ENCODE assay signal across 11 mouse cellular contexts in the genomic region with DNA sequence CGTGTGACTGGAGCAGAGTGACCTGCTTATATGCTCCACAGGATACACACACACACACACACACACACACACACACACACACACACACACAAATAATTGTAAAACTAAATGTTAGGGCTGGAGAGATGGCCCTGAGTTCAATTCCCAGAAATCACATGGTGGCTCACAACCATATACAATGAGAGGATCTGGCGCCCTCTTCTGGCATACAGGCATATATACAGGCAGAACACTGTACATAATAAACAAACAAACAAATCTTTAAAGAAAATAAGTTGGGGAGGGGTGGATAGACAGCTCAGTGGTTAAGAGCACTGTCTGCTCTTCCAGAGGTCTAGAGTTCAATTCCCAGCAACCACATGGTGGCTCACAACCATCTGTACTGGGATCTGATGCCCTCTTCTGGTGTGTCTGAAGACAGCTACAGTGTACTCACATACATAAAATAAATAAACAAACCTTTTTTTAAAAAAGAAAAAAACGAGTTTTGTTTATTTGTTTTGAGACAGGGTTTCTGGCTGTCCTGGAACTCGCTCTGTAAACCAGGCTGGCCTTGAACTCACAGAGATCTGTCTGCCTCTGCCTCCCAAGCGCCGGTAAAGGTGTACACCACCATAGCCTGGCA. TPM values are rescaled to one million over a fixed set of nuclear protein-coding genes. Genes with fewer than 3 reads are reported as not detected.
DNase-seq lines count a peak whose midpoint lies in the region; ATAC-seq and TF ChIP-seq lines count a peak whose summit lies in the region.
"Not testable (repeated sequence)": the region's sequence is repeated elsewhere in the genome, so short reads cannot be mapped to it uniquely, and the experiment has no call there.
"Had no signal": no experiment of that assay in that cellular context is flagged by ENCODE, and none has a peak within 500 bp of the region (broad histone marks: within the 10 kb centered on the region; RNA-seq: fewer than 3 reads in every experiment).

No protein-coding gene starts in this region.

- H3K9ac ChIP-seq in heart, postnatal 0 days (replicated peaks; ENCODE audit: low read depth, low read length); kidney, embryonic 15.5 days; midbrain, embryonic 14.5 days (replicated peaks; ENCODE audit: low read length); stomach, embryonic 15.5 days: not testable (repeated sequence)
- 0 out of 2 replicates have a peak overlapping the region, but pooled peaks have one; percentile 31 for H3K9ac ChIP-seq in liver, embryonic 13.5 days

- H3K36me3 ChIP-seq in E14TG2a.4 (ENCODE audit: insufficient read depth, low read length); forebrain, embryonic 10.5 days (replicated peaks); heart, postnatal 0 days (replicated peaks; ENCODE audit: control insufficient read depth, insufficient read depth, low read length); kidney, embryonic 15.5 days; liver, embryonic 13.5 days; midbrain, embryonic 14.5 days (ENCODE audit: control insufficient read depth, insufficient read depth, low read length); stomach, embryonic 15.5 days: not testable (repeated sequence)

- peak overlapping the region; percentile 94 for H3K4me3 ChIP-seq in E14TG2a.4 (replicated peaks; ENCODE audit: low read length)
- peak overlapping the region; percentile 90 for H3K4me3 ChIP-seq in forebrain, embryonic 10.5 days
- peak overlapping the region; percentile 47 for H3K4me3 ChIP-seq in heart, postnatal 0 days (ENCODE audit: low read depth, low read length)
- H3K4me3 ChIP-seq in kidney, embryonic 15.5 days (replicated peaks), result peak overlapping the region; percentile 65
- H3K4me3 ChIP-seq in liver, embryonic 13.5 days (replicated peaks), result peak overlapping the region; percentile 64
- peak overlapping the region; percentile 94 for H3K4me3 ChIP-seq in midbrain, embryonic 14.5 days (replicated peaks; ENCODE audit: low read depth, low read length)
- H3K4me3 ChIP-seq in stomach, embryonic 15.5 days (replicated peaks), result peak overlapping the region; percentile 52

- H3K27me3 ChIP-seq in E14TG2a.4 (ENCODE audit: insufficient read depth, low read length), result peaks cover 32% of the 10 kb centered on the region
- H3K27me3 ChIP-seq in forebrain, embryonic 10.5 days (ENCODE audit: poor library complexity, severe bottlenecking), result peaks cover 77% of the 10 kb centered on the region
- H3K27me3 ChIP-seq in heart, postnatal 0 days (ENCODE audit: control insufficient read depth, insufficient read depth, low read length), result peaks cover 52% of the 10 kb centered on the region
- H3K27me3 ChIP-seq in kidney, embryonic 15.5 days, result peaks cover 67% of the 10 kb centered on the region
- H3K27me3 ChIP-seq in liver, embryonic 13.5 days, result peaks cover 86% of the 10 kb centered on the region
- H3K27me3 ChIP-seq in midbrain, embryonic 14.5 days (ENCODE audit: control insufficient read depth, insufficient read depth, low read length), result peaks cover 40% of the 10 kb centered on the region
- peaks cover 47% of the 10 kb centered on the region for H3K27me3 ChIP-seq in stomach, embryonic 15.5 days (replicated peaks)

- peak overlapping the region; percentile 96; the same call in 1 of the 2 replicates for H3K4me2 ChIP-seq in heart, postnatal 0 days (ENCODE audit: low read depth, low read length)
- H3K4me2 ChIP-seq in kidney, embryonic 15.5 days, result peak overlapping the region; percentile 98
- H3K4me2 ChIP-seq in liver, embryonic 13.5 days, result peak overlapping the region; percentile 98
- H3K4me2 ChIP-seq in midbrain, embryonic 14.5 days (ENCODE audit: low read length), result peak overlapping the region; percentile 83
- peak overlapping the region; percentile 98 for H3K4me2 ChIP-seq in stomach, embryonic 15.5 days

- 0 out of 2 replicates have a peak overlapping the region, but pooled peaks have one; percentile 90 for H3K27ac ChIP-seq in forebrain, embryonic 10.5 days
- H3K27ac ChIP-seq in heart, postnatal 0 days (ENCODE audit: low read depth); kidney, embryonic 15.5 days; stomach, embryonic 15.5 days: not testable (repeated sequence)
- peak overlapping the region; percentile 50; the same call in 1 of the 2 replicates for H3K27ac ChIP-seq in liver, embryonic 13.5 days
- 0 out of 2 replicates have a peak overlapping the region, but pooled peaks have one; percentile 96 for H3K27ac ChIP-seq in midbrain, embryonic 14.5 days (replicated peaks; ENCODE audit: low read depth, low read length)

- H3K4me1 ChIP-seq in E14TG2a.4 (replicated peaks; ENCODE audit: low read depth, low read length), result peaks cover 42% of the 10 kb centered on the region
- peaks cover 27% of the 10 kb centered on the region for H3K4me1 ChIP-seq in forebrain, embryonic 10.5 days
- H3K4me1 ChIP-seq in heart, postnatal 0 days (ENCODE audit: control insufficient read depth, insufficient read depth), result peaks cover 13% of the 10 kb centered on the region; the same call in 1 of the 2 replicates
- H3K4me1 ChIP-seq in kidney, embryonic 15.5 days, result peaks cover 24% of the 10 kb centered on the region
- H3K4me1 ChIP-seq in liver, embryonic 13.5 days (replicated peaks), result peaks cover 38% of the 10 kb centered on the region
- peaks cover 16% of the 10 kb centered on the region for H3K4me1 ChIP-seq in midbrain, embryonic 14.5 days (ENCODE audit: control insufficient read depth, insufficient read depth, low read length)
- peaks cover 22% of the 10 kb centered on the region for H3K4me1 ChIP-seq in stomach, embryonic 15.5 days

- TF ChIP-seq CTCF in E14TG2a.4 (conservative IDR thresholded peaks at IDR 0.05; ENCODE audit: low read length), result peak; percentile 65
- TF ChIP-seq CTCF in heart, postnatal 0 days (IDR thresholded peaks at IDR 0.05; ENCODE audit: low read depth), result peak; percentile 62

- not testable (repeated sequence) for ATAC-seq in heart, postnatal 0 days (ENCODE audit: insufficient read depth, low read depth); kidney, embryonic 15.5 days (replicated peaks; ENCODE audit: low FRiP score); midbrain, embryonic 14.5 days (ENCODE audit: low FRiP score, low TSS enrichment); stomach, embryonic 15.5 days (ENCODE audit: insufficient read depth, low FRiP score, low read depth)
- peak; percentile 30 for ATAC-seq in liver, embryonic 13.5 days (ENCODE audit: low read depth)

- H3K9me3 ChIP-seq in E14TG2a.4 (ENCODE audit: low read length); forebrain, embryonic 10.5 days; heart, postnatal 0 days (replicated peaks; ENCODE audit: control insufficient read depth, low read length); kidney, embryonic 15.5 days (replicated peaks); liver, embryonic 13.5 days (replicated peaks); midbrain, embryonic 14.5 days (ENCODE audit: control insufficient read depth, low read length); stomach, embryonic 15.5 days: not testable (repeated sequence)

- 36% methylated on average over 6 of the region's 6 CpGs for WGBS in forebrain, embryonic 10.5 days
- 21% methylated on average over 6 of the region's 6 CpGs for WGBS in heart, postnatal 0 days
- WGBS in kidney, embryonic 15.5 days, result 38% methylated on average over 6 of the region's 6 CpGs
- WGBS in liver, embryonic 13.5 days (ENCODE audit: insufficient replicate concordance), result 22% methylated on average over 6 of the region's 6 CpGs
- WGBS in midbrain, embryonic 14.5 days, result 40% methylated on average over 6 of the region's 6 CpGs
- WGBS in stomach, embryonic 15.5 days, result 34% methylated on average over 6 of the region's 6 CpGs

- not testable (repeated sequence) for TF ChIP-seq EP300 in heart, postnatal 0 days (IDR thresholded peaks at IDR 0.05; ENCODE audit: low read depth)

- peak; percentile 51 to 73 for DNase-seq in cerebellum, adult 18-20 months
- DNase-seq in forebrain, embryonic 10.5 days (ENCODE audit: extremely low spot score, low spot score); heart, postnatal 0 days (ENCODE audit: low spot score); liver, embryonic 13.5 days: not testable (repeated sequence)
- DNase-seq in midbrain, embryonic 14.5 days, result peak; percentile 66

RNA-seq across cellular contexts. Expression of gene Rtn2, which starts 0.6 kb away (rescaled TPM):
- polyA plus RNA-seq in forebrain, embryonic 10.5 days (2016; fragmentation: Nextera tagmentation; extraction: Ambion mirVana), result 32.1 and 33.1 TPM in 2 replicates
- total RNA-seq in heart, postnatal 0 days (2014; rRNA removed; ENCODE audit: low replicate concordance), result 80.7 and 108 TPM in 2 replicates
- 51.7 and 53.6 TPM in 2 replicates for polyA plus RNA-seq in heart, postnatal 0 days (2015; fragmentation: Nextera tagmentation; extraction: Ambion mirVana)
- polyA plus RNA-seq in kidney, embryonic 15.5 days (2015; fragmentation: Nextera tagmentation; extraction: Ambion mirVana), result 8.3 and 9.2 TPM in 2 replicates
- polyA plus RNA-seq in liver, embryonic 13.5 days (2015; fragmentation: Nextera tagmentation; extraction: Ambion mirVana), result 4.0 and 4.1 TPM in 2 replicates
- polyA plus RNA-seq in midbrain, embryonic 14.5 days (2014; fragmentation: Nextera tagmentation; extraction: Ambion mirVana), result 100.0 and 101 TPM in 2 replicates
- 10.6 and 13.9 TPM in 2 replicates for polyA plus RNA-seq in stomach, embryonic 15.5 days (2015; fragmentation: Nextera tagmentation; extraction: Ambion mirVana)

RNA-seq across cellular contexts. Expression of gene Ppm1n, which starts 1.9 kb away (rescaled TPM):
- polyA plus RNA-seq in forebrain, embryonic 10.5 days (2016; fragmentation: Nextera tagmentation; extraction: Ambion mirVana), result 0.41 and 0.51 TPM in 2 replicates
- not detected in 2 replicates for total RNA-seq in heart, postnatal 0 days (2014; rRNA removed; ENCODE audit: low replicate concordance)
- 0.47 and 0.56 TPM in 2 replicates for polyA plus RNA-seq in heart, postnatal 0 days (2015; fragmentation: Nextera tagmentation; extraction: Ambion mirVana)
- 0.13 TPM in 1 of 2 replicates, not detected in the other for polyA plus RNA-seq in kidney, embryonic 15.5 days (2015; fragmentation: Nextera tagmentation; extraction: Ambion mirVana)
- not detected in 2 replicates for polyA plus RNA-seq in liver, embryonic 13.5 days (2015; fragmentation: Nextera tagmentation; extraction: Ambion mirVana)
- 0.62 and 1.2 TPM in 2 replicates for polyA plus RNA-seq in midbrain, embryonic 14.5 days (2014; fragmentation: Nextera tagmentation; extraction: Ambion mirVana)
- polyA plus RNA-seq in stomach, embryonic 15.5 days (2015; fragmentation: Nextera tagmentation; extraction: Ambion mirVana), result 0.21 and 0.33 TPM in 2 replicates
- total RNA-seq: adrenal gland, adult 18-20 months; common myeloid progenitor, adult 5-6 weeks; layer of hippocampus, adult 18-20 months had no signal

RNA-seq across cellular contexts. Expression of gene Vasp, which starts 10.2 kb away (rescaled TPM):
- 47.4 and 56.9 TPM in 2 replicates for polyA plus RNA-seq in forebrain, embryonic 10.5 days (2016; fragmentation: Nextera tagmentation; extraction: Ambion mirVana)
- total RNA-seq in heart, postnatal 0 days (2014; rRNA removed; ENCODE audit: low replicate concordance), result 115 and 127 TPM in 2 replicates
- 67.7 and 72.2 TPM in 2 replicates for polyA plus RNA-seq in heart, postnatal 0 days (2015; fragmentation: Nextera tagmentation; extraction: Ambion mirVana)
- 87.4 and 89.8 TPM in 2 replicates for polyA plus RNA-seq in kidney, embryonic 15.5 days (2015; fragmentation: Nextera tagmentation; extraction: Ambion mirVana)
- polyA plus RNA-seq in liver, embryonic 13.5 days (2015; fragmentation: Nextera tagmentation; extraction: Ambion mirVana), result 45.6 and 46.7 TPM in 2 replicates
- 28.9 and 29.1 TPM in 2 replicates for polyA plus RNA-seq in midbrain, embryonic 14.5 days (2014; fragmentation: Nextera tagmentation; extraction: Ambion mirVana)
- polyA plus RNA-seq in stomach, embryonic 15.5 days (2015; fragmentation: Nextera tagmentation; extraction: Ambion mirVana), result 106 and 111 TPM in 2 replicates

RNA-seq across cellular contexts. Expression of gene Fosb, which starts 28.1 kb away (rescaled TPM):
- polyA plus RNA-seq in forebrain, embryonic 10.5 days (2016; fragmentation: Nextera tagmentation; extraction: Ambion mirVana), result 0.10 TPM in 1 of 2 replicates, not detected in the other
- total RNA-seq in heart, postnatal 0 days (2014; rRNA removed; ENCODE audit: low replicate concordance), result 0.39 and 0.80 TPM in 2 replicates
- polyA plus RNA-seq in heart, postnatal 0 days (2015; fragmentation: Nextera tagmentation; extraction: Ambion mirVana), result 0.05 and 0.10 TPM in 2 replicates
- 0.09 and 0.26 TPM in 2 replicates for polyA plus RNA-seq in kidney, embryonic 15.5 days (2015; fragmentation: Nextera tagmentation; extraction: Ambion mirVana)
- polyA plus RNA-seq in liver, embryonic 13.5 days (2015; fragmentation: Nextera tagmentation; extraction: Ambion mirVana), result 0.03 TPM in 1 of 2 replicates, not detected in the other
- not detected in 2 replicates for polyA plus RNA-seq in midbrain, embryonic 14.5 days (2014; fragmentation: Nextera tagmentation; extraction: Ambion mirVana)
- polyA plus RNA-seq in stomach, embryonic 15.5 days (2015; fragmentation: Nextera tagmentation; extraction: Ambion mirVana), result 0.12 and 0.17 TPM in 2 replicates

RNA-seq across cellular contexts. Expression of gene Opa3, which starts 53.7 kb away (rescaled TPM):
- 50.7 and 51.4 TPM in 2 replicates for polyA plus RNA-seq in forebrain, embryonic 10.5 days (2016; fragmentation: Nextera tagmentation; extraction: Ambion mirVana)
- total RNA-seq in heart, postnatal 0 days (2014; rRNA removed; ENCODE audit: low replicate concordance), result 52.9 and 56.4 TPM in 2 replicates
- polyA plus RNA-seq in heart, postnatal 0 days (2015; fragmentation: Nextera tagmentation; extraction: Ambion mirVana), result 37.6 and 40.5 TPM in 2 replicates
- 38.8 and 40.5 TPM in 2 replicates for polyA plus RNA-seq in kidney, embryonic 15.5 days (2015; fragmentation: Nextera tagmentation; extraction: Ambion mirVana)
- polyA plus RNA-seq in liver, embryonic 13.5 days (2015; fragmentation: Nextera tagmentation; extraction: Ambion mirVana), result 17.3 and 18.8 TPM in 2 replicates
- 33.2 and 35.0 TPM in 2 replicates for polyA plus RNA-seq in midbrain, embryonic 14.5 days (2014; fragmentation: Nextera tagmentation; extraction: Ambion mirVana)
- polyA plus RNA-seq in stomach, embryonic 15.5 days (2015; fragmentation: Nextera tagmentation; extraction: Ambion mirVana), result 32.3 and 34.5 TPM in 2 replicates
